Mouse (Mus musculus) layer of hippocampus, adult 9-11 months (tissue): ENCODE results near the gene Armc12.
"Not testable (repeated sequence)": the region's sequence is repeated elsewhere in the genome, so short reads cannot be mapped to it uniquely, and the experiment has no call there.

Experiments used
- DNase-seq: peaks from one replicate; pipeline ENCODE4 v3.0.0; 2022

Gene Armc12

DNA sequence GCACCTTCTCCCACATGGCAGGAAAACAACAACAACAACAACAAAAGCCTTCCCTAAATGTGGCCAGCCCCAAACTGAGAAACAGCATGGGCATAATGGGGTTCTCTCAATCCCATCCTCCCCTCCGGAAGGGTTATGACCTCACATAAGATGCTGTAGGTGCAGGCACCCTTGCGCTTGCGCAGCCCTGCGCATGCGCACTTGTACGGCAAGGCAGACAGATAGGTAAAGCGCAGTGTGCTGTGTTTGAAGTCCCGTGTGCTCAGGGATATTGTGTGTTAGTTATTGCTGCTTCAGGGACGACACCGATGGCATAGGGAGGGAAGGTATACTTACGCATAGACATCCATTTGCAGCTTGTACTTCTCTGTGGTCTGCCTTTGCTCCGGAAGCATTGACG, 2.7 kb downstream of the Armc12 start:
- no peak for DNase-seq

DNA sequence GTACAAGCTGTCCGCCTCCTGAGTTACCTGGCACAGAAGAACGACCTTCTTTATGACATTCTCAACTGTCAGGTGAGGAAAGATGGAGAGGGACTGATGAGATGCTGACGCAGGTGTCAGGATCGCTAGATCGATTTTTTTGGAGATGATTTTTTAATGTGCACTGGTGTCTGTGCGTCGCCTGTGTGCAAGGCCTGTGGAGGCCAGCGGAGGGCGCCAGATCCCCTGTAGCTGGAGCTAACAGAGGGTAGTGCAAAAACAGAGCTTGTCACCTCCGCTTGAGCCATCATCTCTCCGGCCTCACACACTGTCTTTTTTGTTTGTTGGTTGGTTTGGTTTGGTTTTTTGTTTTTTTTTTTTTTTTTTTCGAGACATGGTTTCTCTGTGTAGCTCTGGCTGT, 7.3 kb downstream of the Armc12 start:
- no peak for DNase-seq

DNA sequence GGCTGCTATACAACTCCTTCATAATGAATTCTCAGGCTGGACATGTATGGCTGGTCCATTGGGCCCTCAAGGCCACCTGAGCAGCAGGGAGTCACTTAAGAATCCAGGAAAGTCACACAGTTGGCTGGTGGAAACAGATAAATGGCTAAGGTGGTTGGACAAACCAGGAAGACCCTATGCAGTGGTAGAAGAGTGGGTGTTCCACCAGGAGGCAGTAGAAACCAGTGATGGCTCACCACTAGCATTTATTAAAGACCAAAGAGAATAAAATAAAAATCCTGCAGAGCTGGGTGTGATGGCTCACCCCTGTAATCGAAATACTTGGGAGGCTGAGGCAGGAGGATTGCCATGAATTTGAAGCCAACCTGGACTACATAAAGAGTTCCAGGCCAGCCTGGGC, 16.3 kb downstream of the Armc12 start:
- no peak for DNase-seq

DNA sequence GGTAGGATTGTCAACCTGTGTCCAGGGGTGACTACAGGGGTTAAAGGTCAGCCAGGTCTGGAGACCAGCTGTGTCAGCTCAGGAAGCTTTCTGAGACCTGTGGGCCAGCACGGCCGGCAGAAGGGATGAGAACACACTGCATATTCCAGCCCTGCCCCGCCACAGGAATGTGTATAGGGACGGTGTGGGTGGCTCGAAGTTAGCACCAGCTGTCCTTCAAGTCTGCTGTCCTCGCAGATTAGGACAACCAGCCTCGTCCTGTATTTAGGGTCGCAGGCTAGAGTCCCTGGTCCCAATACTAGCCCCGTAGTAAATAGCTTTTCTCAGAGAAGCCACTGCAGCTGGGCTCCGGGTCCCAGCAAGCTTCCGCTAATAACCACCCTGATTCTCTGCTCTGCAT, 17.9 kb downstream of the Armc12 start:
- no peak for DNase-seq

DNA sequence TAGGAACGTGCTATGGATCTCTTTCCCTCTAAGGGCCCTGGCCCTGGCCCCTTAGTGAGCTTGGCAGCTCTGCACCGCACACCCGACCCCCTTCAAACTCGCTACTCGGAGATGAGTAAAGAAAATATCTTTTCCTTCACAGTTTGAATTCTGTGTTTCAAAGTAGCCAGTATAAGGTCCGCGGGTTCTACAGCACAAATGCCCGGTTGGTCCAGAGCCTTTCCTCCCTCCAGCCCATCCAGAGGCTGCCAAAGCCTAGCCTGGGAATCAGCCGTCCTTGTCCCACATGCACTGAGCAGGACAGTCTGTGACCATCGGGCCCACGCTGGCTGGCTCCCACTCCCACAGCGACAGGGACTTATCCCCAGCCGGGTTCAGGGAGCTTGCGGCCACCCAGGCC, 18.5 kb downstream of the Armc12 start, which contains the start of gene Clpsl2:
Gene Clpsl2 (plus strand): TSS at position 301 of the 400 bp plus-strand sequence.
- DNase-seq: no peak

DNA sequence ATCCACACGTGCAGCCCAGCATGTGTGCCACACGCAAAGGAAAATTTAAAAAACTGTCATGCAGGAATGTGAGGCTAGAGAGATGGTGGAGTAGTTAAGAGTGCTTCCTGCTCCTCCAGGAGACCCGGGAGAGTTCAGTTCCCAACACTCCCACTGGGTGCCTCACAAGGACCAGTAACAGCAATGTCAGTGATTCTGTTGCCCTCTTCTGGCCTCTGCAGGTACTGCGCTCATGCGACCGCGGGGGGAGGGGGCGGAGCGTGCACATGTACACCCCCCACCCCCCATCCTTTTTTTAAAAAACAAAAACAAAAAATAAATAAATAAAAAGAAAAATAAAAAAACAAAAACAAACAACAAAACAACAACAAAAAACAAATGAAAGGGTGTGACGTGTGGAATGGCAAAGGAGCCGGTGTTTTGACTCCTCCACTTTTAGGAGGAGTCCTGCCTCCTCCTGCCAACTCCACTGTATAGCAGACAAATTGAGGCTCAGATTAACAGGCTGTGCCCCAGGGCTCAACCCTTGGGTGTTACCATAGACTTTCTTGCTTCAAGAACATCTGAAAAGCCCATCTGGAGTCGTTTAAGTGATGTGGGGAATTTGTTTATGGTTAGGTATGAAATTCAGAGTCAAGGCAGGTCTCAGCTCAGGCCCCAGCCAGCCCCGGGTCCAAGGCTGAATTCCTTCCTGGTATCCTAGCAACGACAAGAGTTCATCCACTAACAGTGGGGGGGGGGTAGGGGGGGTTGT, 22.6 kb downstream of the Armc12 start:
- peak; percentile 62 for DNase-seq

DNA sequence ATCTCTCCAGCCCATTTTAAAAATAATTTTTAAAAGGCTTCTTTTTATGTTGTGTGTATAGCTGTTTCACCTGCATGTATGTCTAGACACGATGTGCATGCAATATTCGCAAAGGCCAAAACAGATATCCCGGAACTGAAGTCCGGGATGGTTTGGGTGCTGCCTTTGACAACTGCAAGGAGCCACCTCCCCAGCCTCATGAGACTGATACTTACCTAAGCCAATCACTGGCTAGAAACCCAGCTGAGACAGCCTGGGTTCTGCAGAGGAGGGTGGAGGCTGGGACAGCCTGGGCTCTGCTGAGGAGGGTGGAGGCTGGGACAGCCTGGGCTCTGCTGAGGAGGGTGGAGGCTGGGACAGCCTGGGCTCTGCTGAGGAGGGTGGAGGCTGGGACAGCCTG, 23.4 kb downstream of the Armc12 start:
- DNase-seq: not testable (repeated sequence)

DNA sequence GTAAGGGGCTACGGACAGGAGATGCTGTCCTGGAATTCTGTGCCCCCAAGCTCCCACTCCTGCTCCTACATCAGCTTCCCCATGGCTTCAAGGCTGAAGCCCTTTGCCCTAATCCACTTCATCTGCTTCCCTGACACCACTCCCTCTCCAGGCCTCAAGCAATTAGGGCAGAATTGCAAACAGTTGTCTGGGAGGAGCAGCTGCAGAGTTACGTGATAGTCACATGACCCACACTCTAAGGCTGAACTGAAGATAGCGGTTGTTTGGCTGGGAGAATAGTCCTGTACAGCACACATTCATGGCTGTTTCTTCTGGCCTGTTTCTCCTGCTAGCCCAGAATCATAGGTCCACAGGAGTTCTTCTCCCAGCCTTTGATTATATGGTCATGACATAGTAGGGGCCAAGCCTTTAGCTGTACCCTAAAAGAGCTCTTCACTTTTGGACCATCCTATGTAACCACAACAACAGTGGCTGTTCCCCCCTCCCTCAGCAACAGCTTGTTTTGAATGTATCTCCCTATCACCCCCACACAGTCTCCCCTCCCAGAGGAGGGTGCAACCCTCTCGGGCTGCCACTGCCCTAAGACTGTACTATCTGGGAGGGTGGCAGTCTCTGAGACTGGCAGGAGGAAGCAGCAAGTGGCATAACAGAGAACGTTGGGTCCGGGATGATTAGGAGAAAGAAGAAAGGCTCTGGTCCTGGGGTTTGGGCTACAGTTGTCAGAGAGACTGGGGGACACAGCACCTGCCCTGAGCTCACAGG, 26.2 kb downstream of the Armc12 start:
- DNase-seq: no peak

DNA sequence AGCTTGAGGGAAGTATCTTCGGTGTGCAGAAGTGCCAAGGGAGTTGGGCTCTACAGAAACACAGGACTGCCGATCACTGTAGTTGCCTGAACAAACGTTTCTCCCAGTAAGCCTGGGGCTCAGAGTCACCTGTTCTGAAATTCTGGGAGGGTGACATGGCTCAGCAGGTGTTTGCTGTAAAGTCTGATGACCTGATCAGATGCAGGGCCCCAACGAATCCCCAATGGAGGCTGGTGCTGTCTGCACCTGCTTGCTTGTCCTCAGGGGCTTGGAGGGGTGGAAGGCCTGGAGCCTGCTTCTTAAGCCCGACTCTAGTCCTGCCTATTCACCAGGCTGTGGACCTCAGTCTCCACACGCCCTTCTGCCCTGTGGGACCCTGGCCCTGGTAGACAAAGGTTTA, 27.2 kb downstream of the Armc12 start:
- no peak for DNase-seq

DNA sequence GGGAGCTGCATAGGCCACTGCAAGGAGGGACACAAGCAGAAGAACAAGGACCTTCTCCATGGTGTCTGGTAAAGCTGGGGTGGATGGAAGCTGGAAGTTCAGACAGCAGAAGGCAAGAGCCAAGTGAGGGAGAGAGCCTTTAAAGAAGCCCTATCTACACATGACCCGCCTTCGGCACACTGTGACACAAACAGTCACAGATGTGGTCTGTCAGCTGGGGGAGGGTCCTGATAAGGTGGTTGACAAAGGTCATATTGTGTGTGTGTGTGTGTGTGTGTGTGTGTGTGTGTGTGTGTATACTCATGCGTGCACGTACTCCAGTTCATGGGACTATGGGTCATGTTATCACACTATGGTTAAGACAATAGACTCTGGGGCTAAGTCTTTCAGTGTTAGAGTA, 30.0 kb downstream of the Armc12 start, which contains the start of gene Clps:
Gene Clps (minus strand): TSS at position 169 of the 400 bp plus-strand sequence.
- no peak for DNase-seq

DNA sequence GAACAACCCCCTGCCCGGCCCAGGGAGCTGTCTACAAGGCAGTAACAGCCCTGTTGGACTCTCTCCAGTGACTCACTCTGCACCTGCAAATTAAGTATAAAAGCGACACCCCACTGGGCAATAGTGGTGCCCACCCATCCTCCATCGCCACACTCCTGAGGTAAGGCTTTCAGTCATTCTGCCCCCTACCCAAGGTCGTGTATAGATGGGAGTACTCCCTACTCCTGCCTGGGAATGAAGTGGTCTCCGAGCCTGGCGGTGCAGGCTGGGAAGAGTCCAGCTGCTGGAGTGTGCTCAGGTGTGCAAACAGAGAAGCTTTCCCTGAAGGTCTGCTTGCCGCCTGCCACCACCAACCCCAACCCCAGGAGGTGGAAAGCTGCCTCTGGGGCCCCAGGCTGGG, 31.0 kb downstream of the Armc12 start:
- DNase-seq: no peak

DNA sequence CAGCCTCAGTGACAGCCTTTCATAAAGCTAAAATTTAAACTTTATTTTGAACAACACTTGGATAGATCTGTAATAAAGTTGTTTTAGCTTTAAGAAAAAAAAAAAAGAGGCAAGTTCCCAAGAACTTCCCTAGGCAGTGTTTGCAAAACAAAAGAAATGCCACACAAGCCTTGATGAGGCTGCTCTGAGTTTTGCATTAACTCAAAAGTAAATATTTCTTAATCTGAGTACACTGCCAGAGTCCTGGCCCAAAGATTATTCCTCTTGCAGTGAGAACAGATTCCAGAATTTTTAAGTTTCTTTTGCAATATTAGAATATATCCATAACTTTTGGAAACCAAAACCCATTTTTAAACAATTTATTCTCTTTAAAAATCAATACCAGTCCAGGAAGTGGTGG, 34.6 kb downstream of the Armc12 start:
- DNase-seq: no peak

DNA sequence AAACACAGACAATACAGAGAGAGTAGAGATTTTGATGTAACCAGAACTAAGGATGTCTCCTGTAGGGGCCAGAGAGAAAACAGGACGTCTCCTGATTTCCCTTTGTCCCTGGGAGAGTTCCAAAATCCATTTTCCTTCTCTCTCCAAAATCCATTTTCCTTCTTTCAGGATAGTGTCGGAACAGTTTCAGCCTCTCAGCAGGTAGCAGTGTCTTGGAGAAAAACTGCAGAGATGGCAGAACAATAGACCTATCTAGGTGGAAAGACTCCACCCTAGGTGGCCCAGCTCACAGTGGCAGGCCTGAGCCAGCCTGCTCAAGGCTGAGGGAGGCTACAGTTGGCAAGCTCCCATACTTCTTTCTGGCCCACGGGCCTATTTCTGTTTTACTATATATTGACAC, 36.9 kb downstream of the Armc12 start:
- DNase-seq: no peak

DNA sequence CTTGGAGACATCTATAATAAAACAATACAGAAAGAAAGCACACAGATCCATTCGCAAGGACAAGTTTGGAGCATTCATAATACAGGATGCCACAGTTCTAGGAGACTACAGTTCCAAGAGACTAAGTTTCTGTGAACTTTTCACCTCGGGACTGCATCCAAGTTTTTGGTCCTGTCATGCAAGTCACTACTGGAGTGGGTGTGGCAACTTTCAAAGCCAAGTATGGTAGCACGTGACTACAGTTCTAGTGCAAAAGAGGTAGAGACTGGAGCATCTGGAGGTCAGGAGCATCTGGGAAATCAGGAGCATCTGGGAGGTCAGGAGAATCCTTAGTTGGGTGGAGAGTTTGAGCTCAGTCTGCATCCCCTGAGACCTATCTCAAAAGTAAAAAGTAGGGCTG, 41.3 kb downstream of the Armc12 start:
- DNase-seq: no peak

DNA sequence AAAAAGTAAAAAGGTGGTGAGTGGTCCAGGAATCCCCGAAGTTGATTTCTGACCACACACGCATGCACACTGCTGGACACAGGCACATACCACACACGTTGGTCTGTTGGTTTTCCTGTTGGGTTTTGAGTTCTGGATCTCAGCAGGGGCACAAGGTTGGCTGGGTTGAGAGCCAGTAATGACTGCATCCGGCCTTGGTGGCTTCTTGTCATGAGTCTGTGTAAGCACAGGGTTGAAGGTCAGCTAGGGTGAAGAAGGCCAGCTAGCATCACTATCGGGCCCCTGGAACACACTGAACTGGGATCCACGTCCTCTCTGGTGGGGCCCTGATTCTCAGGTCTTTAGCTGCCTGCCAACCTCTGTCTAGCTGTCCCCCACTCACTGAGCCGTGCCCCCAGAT, 41.9 kb downstream of the Armc12 start:
- DNase-seq: no peak

DNA sequence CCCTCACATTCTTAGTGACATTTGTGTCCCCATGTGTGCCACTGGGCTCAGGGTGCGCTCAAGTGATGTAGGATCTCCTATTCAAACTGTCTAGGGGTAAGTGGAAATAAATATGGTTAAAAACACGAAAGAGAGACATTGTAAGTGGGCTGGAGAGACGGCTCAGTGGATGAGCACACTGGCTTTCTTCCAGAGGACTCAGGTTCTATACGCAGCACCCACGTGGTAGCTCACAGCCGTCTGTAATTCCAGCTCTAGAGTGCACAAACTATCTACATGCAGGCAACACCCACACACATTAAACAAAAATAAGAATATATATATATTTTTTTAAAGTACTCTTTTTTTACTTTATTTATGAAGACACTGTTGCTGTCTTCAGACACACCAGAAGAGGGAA, 42.3 kb downstream of the Armc12 start:
- no peak for DNase-seq

DNA sequence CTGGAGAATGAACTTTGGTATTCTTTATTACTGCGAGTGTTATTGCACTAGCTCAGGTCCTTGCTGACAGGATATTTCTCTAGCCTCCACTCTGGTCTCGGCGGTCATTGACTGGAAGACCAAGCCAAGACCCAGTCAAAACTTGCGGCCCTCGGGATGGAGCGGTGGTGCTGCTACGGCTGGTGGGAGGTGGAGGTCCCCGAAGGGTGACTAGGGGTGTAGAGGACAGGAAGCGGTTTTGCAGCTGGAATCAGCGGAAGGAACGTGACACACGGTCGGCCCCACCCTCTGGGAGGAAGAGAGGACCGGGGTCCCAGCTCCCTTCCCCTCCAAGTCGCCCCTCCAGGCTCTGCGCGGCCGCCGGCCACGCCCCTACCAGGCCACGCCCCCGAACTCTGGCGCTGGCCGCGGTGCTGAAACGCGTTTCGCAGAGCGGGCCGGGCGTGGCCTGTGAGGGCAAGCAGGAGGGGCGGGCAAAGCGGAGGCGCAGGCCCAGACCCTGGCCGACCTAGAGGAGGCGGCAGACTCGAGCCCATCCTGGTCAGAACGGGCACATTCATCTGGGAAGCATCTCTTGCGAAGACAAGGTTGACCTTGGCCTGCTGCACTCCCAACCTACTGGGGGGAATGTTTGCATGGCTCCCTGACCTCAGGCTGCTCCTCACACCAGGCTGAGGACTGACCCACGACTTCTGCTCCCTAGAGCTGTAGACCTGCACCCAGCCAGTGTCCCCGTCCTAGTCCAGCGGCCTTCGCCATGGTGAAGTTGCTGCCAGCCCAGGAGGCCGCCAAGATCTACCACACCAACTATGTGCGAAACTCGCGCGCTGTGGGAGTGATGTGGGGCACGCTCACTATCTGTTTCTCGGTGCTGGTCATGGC, 44.9 kb downstream of the Armc12 start, which contains the start of gene Lhfpl5:
Gene Lhfpl5 (plus strand): TSS at position 398 of the 882 bp plus-strand sequence.
- DNase-seq: no peak

DNA sequence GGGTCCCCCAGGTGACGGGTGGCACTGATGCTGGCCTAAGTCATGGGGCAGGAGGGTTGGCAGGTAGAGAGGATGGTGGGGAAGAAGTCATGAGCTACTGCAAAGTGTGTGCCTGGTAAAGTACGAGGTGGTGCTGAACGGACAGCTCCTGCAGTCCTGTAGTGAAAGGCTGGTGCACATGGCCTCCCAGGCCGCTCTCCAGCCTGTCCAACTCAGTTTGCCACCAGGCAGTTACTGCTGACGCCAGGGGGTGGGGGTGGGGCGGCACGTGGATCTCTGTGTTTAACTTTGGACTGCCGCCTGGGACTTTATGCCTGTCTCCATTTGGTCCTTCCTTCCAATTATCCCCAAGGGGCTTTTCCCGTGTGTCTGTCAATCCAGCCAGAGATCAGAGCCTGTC, 49.8 kb downstream of the Armc12 start:
- DNase-seq: no peak

DNA sequence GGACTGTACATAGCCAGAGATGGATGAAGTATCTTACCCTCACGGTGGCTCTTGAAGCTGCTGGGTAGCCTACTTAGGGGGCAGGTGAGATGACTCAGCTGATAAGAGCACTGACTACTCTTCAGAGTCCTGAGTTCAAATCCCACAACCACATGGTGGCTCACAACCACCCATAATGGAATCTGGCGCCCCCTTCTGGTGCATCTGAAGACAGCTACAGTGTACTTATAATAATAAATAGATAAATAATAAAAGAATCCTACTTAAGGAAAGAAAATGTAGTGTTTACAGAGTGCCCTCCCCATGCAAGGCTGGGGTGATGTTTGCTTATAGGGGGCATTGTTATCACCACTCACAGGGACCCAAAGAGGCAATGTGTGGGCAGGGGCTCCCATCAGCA, 50.5 kb downstream of the Armc12 start:
- DNase-seq: no peak

DNA sequence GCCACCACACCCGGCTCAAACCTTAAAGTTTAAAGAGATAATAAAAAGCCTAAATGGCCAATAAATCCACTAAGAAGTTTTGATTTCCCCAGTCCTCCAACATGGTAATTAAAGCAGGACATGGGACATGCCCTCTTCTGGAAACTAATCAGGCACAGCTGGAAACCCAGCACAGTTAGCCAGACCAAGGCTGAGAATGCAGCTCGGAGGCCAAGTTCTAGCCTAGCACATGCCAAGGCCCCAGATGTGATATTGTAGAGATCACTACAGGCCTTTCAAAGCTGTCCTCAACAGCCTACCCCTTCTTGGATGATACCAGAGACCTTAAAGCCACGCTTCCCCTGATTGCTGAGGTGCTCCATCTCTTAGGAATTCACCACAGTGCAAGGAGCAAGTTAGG, 55.9 kb downstream of the Armc12 start:
- no peak for DNase-seq

DNA sequence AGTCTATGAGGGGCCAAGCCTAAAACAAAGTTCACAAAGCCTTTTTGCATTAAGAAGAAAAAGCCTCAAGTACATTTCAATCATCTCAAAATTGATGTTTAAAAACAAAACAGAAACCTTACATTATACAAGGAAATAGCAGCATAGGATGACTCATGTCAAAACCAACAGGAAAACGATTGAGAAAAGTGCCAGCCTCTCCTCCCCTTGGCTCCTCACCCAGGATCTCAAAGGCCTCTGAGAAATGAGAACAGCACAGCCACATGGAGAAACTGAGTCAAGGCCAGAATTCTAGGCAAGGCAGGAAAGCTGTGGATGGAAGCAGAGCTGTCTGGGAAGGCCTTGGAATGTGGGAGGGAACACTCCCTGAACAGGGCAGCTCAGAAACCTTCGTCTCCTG, 58.0 kb downstream of the Armc12 start:
- no peak for DNase-seq
